Mouse (Mus musculus): Measurements from ENCODE around the gene Egf.

- no peak for TF ChIP-seq POLR2A (IDR thresholded peaks at IDR 0.05; ENCODE audit: borderline replicate concordance, low read depth, low read length)
- no peak for TF ChIP-seq CTCF (IDR thresholded peaks at IDR 0.05; ENCODE audit: low read depth, low read length)
Observed at GRCm38 (mm10) chr3:129633518-129633917, 121.6 kb downstream of the Egf start.
